Mouse (Mus musculus): ENCODE data around the gene Bcl2a1d. TPM values are rescaled to one million over a fixed set of nuclear protein-coding genes. Genes with fewer than 3 reads are reported as not detected.
"Not testable (repeated sequence)": the region's sequence is repeated elsewhere in the genome, so short reads cannot be mapped to it uniquely, and the experiment has no call there.

The Bcl2a1d gene
- 2.9 and 3.0 TPM in 2 replicates for polyA plus RNA-seq (2012; rRNA removed)

DNA sequence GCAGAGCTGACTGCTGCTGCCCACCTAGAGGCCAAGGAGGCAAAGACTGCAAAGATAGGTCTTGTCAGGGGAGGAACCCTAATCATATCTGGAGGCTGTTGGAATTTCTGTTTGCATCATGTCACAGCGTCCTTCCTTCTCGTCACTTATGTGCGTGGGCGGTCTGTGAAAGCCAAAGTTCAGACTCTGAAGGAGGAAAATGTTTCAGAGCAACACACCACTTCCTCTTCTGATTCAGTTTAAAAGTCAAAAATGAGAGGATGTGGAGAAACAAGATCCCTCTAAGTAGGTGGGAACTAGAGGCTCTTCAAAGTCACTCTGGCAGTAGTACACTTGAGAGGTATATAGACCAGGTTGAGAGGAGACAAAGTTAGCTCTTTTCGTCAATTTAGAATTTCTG lies at the start of gene Bcl2a1d:
Bcl2a1d (minus strand) TSS at position 187 of the 400 bp plus-strand sequence.
- DNase-seq (ENCODE audit: low spot score): not testable (repeated sequence)

DNA sequence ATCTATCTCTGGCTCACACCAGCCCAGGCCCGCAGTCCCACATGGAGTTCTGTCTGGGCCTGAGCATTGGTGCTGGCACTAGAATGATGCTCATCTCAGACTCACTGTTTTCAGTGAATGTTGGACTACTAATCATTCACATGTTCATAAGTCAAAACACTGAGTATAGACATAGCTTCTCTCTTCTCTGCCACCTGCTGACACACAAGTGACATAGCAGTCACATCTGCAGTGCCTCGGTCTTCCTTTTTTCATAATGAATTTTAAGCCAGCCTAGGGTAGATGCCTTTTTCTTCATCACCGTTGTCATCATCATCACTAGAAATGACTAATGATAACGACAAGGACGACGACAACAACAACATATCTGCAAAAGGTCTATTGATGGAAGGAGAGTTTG lies 38.5 kb upstream of the Bcl2a1d start:
- DNase-seq (ENCODE audit: low spot score): not testable (repeated sequence)

DNA sequence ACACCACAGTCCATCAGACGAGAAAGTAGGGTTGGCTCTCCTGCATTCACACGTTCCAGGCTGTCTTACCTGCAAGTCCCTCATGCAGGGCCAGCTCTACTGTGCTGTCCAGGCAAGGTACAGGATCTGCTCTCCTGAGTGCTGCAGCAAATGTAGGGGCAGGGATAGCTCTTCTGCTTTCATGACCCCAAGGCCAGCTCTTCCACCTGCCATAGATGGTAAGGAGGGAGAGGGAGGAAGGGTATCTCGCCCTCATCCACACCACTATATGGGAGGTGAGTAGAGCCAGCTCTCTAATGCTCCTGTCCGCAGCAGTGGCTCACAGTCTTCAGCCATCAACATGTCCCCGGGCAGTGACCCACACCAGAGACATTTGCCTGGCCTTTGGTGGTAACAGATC lies 37.8 kb upstream of the Bcl2a1d start:
- DNase-seq (ENCODE audit: low spot score): not testable (repeated sequence)

DNA sequence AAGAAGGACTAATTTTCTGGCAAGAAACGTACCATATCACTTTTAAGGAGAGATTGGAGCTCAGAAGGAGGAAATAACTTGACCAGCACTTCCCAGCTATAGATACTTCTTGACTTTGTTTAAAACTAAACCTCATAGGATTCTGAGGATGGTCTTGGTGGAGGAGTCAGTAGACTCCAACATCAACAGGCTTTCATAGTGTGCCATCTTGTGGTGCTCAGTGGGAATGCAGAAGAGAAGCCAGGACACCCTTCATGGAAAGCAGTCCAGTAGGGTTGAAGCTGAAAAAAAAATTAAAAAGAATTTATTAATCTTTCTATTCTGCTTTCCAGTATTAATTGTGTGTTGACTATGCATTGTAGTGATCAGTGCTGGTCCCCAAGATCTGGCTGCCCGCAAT lies 15.0 kb upstream of the Bcl2a1d start:
- not testable (repeated sequence) for DNase-seq (ENCODE audit: low spot score)

DNA sequence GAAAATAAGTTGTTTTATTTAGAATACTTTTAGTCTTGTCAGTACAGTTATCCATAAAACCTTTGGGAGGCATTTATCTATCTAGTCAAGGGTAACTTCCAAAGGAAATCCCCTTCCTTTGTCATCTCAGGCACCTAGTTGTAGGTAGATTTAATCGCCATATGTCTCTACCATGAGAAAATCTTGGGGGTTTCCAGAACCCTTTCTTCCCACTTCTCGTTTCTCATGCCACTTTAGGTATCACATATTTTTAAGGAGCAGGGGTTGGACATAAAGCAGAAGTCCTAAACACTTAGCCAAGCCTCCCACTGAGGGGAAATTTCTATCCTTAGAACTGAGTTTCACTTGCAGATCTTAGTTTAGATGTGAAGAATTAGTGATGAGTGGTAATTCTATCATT lies 14.3 kb upstream of the Bcl2a1d start:
- not testable (repeated sequence) for DNase-seq (ENCODE audit: low spot score)

DNA sequence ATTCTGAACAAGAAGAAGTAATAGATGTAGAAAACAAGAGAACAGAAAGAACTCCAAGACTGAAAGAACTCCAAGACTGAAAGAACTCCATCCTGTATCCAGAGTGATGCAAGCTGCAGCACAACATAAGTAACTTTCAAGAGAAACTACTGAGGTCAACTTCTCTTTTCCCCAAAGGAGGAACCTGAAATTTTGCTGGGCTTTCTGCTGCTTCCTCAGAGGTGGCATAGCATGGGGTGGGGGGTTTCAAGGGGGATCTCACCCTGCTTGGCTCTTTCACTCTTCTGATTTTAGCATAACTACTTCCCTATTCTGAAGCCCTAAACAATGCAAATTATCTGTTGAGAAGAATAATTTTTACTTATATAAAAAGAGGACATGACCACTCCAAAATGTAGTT lies 3.6 kb upstream of the Bcl2a1d start:
- not testable (repeated sequence) for DNase-seq (ENCODE audit: low spot score)

DNA sequence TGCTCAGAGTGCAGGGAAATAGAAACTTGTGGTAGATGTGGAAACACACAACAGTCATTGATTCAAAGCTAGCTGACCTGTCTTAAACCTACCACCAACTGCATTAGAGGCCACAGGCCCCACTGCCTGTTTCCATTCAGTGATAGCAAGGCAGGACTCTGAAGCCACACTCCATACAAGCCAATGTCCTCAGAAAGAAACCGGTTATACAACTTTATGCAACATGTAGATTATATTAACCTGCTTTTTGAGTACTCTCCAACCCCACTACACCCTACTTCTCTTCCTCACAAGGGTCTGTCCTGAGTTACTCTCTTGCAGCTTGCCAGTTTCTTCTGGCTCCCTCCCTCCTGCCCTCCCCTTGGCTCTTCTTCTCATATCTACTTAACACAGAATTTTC lies 1.5 kb upstream of the Bcl2a1d start:
- not testable (repeated sequence) for DNase-seq (ENCODE audit: low spot score)

DNA sequence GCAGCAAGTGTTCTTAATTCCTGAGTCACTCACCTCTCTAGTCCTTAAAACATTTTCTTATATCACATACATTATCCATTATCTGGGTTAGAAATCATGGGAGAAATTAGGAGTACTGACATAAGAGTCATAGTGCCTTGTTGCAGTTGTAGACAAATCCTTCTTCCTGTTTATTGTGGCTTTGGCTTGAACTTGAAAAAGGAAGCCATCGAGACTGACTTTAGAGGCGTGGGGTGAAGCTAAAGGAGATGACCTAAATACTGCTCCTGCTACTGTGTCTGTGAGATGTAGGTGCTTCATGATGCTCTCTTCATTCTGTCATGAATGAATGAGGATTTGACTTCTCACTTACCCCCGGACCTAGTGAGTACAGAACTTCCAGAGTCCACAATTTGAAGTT lies 620 bp upstream of the Bcl2a1d start:
- not testable (repeated sequence) for DNase-seq (ENCODE audit: low spot score)

DNA sequence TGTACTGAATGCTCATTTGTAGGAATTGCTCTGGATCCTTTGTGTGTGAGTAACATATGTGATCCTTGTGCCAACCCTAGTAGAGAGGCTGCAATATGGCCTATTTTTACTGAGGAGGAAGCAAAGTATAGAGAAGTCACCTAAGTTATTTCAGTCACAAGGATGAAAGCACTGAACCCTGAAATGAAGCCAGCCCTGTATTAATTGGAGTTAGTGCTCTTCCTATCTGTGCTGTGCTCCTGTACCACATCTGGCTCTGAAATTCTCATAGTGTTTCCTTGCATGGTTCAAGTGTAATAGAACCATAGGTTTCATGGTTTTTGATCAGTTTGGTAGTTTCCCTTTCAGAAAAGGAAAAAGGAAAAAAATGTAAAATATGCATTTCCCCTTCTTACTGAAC lies 3.4 kb downstream of the Bcl2a1d start:
- DNase-seq (ENCODE audit: low spot score): not testable (repeated sequence)

DNA sequence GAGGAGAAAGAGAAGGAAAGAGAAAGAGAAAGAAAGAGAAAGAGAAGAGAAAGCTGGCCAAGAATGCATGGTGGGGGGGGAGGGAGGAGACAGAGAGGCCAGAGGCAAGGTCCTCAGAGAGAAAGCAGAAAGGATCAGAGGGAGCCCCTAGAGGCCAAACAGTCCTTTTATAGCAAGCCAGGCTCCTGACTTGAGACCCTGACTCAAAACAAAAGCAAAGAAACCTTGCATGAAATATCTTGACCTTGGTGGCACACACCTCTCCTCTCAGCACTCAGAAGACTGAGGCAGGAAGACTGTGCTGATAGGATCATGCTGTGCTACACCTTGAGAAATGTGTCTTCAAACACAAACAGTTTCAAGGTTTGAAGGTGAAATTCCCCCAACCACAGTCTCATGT lies 10.1 kb downstream of the Bcl2a1d start:
- not testable (repeated sequence) for DNase-seq (ENCODE audit: low spot score)

DNA sequence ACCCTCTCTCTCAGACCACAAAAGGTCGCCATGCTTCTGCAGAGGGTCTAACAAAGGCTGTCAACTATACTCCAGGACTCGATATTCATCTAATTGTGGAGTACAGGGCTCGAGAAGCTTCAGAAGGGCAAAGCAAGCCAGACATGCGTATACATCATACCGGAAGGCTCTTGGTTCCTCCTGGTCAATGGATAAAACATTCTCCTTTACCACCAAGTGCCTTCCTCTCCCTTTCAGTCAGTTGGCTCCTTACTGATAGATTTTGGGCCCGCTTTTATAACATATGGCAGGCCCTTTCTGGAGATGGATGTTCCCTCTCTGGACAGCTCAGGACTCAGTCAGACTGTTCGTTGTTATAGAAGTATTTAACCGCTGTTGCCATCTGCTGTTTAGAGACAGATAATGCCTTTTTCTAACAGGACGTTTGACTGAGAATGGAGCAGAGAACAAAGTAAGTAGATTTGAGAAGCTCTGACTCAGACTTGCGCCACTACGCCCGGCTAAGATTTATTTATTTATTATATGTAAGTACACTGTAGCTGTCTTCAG lies 11.7 kb downstream of the Bcl2a1d start, which contains the start of gene Mthfsl:
Mthfsl (minus strand) TSS at position 308 of the 549 bp plus-strand sequence.
- not testable (repeated sequence) for DNase-seq (ENCODE audit: low spot score)

DNA sequence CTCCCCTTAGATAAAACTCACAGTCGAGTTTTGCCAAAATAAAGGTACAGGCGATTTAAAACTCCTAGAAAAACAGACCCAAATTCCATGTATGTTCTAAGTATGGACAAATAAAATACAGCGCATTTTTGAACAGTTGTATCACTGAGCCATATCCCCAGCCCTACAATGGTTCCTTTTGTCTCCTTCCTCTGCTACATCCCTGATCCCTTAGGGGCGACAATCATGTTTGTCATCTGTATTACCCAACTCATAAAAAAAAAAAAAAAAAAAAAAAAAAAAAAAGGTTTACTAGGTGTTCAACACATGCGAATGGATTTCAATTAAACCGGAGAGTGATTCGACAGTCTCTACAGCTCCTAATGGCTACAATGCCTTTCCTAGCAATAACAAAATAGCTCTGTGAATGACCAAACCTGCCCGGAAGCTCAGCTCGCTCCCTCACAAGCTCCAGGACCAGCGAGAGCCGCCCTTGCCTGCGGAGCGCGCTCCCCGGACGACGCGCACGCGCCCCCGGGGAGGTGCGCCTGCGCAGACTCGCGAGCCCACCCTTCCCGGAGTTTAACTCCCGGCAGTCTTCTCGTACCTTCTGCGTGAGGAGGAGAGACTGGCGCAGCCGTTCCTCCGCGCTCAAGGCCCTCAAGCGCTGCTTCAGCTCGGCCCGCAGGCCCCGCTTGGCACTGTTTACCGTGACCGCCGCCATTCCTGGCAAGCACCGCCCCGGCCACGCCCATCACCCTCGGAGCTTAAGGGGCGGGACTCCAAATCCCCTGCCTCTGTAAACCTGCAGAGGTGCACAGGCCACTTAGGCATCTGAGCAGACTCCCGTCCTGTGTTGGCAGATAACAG lies 12.4 kb downstream of the Bcl2a1d start:
- DNase-seq (ENCODE audit: low spot score): not testable (repeated sequence)

DNA sequence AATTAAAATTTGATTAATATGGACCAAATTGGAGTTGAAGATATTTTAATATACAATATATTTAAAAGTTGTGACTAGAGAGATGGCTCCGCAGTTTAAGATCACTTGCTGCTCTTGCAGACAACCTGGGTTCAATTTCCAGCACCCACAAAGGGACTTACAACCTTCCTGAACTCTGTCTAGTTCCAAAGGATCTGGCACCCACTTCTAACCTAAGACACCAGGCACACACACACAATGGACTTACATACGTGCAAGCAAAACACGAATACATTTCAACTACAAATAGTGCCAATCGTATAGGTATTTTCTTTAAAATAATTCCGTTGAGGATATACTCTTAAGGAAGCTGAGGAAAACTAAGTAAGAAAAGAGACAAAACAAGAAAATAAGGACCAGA lies 13.1 kb downstream of the Bcl2a1d start:
- not testable (repeated sequence) for DNase-seq (ENCODE audit: low spot score)

DNA sequence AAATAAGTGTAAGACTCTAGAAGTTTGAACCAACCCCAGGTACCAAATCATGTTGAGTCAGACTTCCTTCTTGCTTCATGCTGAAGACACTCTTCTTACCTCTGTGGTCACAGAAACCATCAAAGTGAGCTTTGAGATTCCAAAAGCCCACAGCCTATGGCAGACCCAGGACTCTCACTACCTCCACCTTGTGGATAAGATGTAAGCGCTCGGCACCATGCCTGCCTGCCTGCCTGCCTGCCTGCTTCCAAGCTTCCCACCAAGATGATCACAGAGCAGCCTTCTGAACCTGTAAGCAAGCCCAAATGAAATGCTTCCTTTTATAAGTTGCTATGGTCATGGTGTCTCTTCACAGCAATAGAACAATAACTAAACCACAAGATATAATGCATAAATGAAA lies 13.6 kb downstream of the Bcl2a1d start:
- not testable (repeated sequence) for DNase-seq (ENCODE audit: low spot score)

DNA sequence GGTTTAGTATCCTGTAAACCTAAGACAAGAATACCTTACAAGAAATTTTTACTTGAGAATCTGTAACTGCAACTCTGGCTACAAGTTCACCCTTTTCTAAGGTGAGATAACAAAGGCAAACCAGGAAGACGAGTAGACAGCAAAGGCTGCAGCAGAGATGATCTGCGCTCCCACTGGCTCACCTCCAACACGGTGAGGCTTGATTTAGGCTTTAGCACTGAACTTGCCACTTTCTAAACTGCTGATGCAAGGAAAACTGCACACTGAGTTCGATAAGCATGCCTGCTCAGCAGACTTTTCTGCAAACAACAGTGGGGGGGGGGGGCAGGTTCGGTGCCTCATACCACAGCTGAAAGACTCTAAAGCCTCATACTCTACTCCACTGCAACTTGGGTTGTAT lies 17.2 kb downstream of the Bcl2a1d start:
- not testable (repeated sequence) for DNase-seq (ENCODE audit: low spot score)

DNA sequence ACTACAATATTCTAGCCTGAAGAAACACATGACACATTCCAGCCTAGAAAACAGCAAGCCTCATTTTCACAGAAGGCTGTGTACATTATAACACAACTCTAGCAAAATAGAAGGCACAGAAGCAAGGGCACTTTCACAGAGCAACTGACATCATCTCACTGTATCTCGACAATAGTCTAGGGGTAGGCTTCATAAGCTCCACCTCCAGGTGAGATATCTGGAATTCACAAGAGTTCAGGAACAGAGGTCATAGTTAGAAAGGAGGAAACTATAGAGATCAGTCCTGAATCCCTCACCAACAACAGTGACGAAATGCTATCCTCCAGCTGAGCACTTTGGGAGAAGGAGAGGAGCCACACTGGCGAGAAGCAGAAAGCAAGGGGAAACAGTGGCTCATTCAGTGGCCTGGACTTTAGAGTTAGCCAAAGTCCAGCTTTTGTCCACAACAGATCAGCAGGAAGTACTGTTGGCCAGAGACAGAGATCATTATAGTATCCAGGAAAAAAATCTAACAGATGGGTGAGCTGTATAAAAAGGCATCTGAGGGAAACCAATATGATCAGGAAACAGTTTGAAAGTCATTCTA lies 19.5 kb downstream of the Bcl2a1d start:
- not testable (repeated sequence) for DNase-seq (ENCODE audit: low spot score)

DNA sequence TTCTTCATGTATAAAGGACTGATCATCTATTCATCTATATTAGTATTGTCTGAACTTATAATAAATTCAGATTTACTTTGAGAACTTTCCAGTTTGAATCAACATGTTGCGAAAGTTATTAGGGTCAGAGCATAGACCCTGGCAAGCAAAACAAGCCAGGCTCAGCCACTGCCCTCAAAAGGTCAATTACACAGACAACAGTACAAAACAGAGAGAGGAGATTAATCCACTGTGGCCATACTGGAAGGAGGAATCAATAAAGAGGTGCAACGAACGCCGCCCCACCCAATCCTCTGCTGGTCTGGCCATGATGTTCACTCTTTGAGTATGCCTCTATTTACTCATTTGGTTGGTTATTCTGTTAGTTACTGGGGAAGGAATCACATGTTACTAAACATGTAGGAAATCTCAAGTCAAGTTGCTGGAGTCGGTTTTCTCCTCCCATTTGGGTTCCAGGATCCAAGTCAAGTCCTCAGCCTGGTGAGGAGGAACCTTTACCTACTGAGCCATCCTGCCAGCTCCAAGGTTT lies 20.7 kb downstream of the Bcl2a1d start:
- not testable (repeated sequence) for DNase-seq (ENCODE audit: low spot score)

DNA sequence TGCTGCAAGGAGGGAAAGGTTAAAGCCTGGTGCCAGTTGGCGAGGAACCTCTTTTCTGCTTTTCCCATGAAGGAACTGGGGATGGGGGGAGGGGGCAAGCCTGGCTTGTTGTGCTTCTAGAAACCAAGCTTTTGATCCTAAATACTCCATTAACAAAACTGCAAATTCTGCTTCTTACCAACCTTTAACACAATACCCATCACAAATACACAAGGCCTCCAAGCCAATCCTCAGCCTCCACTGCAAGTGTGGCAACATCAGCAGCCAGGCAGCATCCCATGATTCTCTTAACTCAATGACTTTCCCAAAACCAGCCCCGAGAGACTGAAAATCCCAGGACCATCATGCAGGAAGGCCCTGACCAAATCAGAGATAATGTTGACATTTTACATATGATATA lies 21.3 kb downstream of the Bcl2a1d start:
- DNase-seq (ENCODE audit: low spot score): not testable (repeated sequence)

DNA sequence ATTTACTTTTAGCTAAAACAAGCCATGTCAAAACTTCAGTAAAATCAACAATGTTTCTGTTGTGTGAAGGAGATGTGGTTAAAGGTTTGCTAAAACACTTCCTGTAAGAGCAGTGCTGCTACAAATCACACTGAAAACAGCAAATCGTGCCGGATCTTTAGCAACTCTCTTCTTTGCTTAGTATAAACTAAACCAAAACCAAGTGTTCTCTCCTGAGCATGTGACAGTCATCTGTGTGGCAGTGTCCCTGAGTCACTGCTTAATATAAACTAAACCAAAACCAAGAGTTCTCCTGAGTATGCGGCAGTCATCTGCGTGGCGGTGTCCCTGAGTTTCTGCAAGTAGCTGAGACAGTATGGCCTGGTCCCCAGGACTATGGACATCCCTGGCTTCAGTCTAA lies 21.9 kb downstream of the Bcl2a1d start:
- not testable (repeated sequence) for DNase-seq (ENCODE audit: low spot score)

DNA sequence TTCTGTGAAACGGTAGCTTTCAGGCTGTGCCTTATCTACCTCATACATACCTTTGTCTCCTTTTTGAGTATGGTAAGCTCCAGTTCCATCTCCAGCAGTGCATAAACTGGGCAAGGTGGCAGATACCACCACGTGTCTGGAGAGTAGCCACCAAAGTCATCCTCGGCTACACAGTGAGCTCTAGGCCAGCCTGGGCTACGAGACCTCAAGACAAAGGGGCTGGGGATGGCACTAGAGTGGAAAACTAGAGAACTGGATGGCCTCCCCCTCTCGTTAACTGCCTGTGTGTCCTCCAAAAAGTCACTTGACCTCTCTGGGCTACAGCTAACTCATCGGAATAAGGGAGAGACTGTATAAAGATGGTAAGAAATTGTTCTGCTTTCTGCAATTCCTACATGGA lies 22.4 kb downstream of the Bcl2a1d start:
- no peak for DNase-seq (ENCODE audit: low spot score)

DNA sequence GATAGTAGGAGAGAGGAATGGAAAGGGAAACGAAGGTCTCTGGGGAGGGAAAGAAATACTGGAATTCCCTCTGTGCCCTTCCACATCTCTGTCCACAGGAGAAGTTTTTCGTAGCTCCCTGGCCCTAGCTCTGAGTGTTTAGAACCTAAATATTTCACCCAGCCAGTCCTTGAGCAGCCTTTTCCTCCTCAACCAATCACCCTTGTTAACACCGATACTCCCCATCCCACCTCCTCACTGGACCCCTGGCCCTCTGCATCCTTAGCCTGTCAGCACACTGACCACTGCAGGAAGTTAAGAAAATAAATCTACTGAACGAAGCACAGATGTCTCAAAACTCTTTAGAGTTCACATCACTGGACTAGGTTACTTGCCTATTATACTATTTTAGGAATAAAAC lies 25.0 kb downstream of the Bcl2a1d start:
- no peak for DNase-seq (ENCODE audit: low spot score)

DNA sequence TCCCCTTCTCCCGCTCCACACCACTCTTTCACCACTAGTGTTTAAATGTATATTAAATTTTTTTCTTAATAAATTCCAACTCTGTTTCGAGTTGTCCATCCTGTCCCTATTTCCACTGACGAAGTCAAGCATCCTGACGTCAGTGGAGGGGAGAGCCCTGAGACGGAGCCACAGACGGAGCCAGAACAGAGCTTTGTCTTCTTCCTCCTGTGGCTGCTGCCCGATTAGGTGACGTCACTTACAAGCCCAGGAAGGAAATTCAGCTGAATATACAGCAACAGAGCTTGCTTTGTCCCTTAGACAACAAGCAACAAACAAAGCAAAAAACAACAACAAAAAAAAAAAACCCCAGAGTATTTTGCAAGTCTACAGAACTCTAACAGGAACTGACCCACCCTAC lies 26.6 kb downstream of the Bcl2a1d start:
- DNase-seq (ENCODE audit: low spot score): not testable (repeated sequence)
